Mouse (Mus musculus) embryonic facial prominence, embryonic 15.5 days (tissue): ENCODE data around the gene Numbl. TPM values are rescaled to one million over a fixed set of nuclear protein-coding genes. Genes with fewer than 3 reads are reported as not detected.

ENCODE experiments used
- ATAC-seq: fragments of 200-750 bp; cut with Nextera tagmentation; 2 replicates; pipeline ENCODE4 v1.8.0; 2017; ENCODE audit warnings: low read depth, moderate TSS enrichment; ENCODE audit not compliant: insufficient number of reproducible peaks, low FRiP score, low TSS enrichment
- H3K27ac ChIP-seq: fragments of 300-500 bp; sonication (generic); replicated peaks from 2 replicates; pipeline ENCODE4 v1.5.1; 2015; ENCODE audit warnings: mild to moderate bottlenecking, inconsistent platforms
- H3K27me3 ChIP-seq: fragments of 300-500 bp; sonication (generic); 2 replicates; pipeline ENCODE4 v1.6.1; 2015; ENCODE audit warnings: inconsistent platforms
- H3K36me3 ChIP-seq: fragments of 300-500 bp; sonication (generic); 2 replicates; pipeline ENCODE4 v1.6.1; 2015; ENCODE audit warnings: mild to moderate bottlenecking, inconsistent platforms
- H3K4me1 ChIP-seq: fragments of 300-500 bp; sonication (generic); 2 replicates; pipeline ENCODE4 v1.6.1; 2015; ENCODE audit warnings: inconsistent platforms
- H3K4me2 ChIP-seq: fragments of 300-500 bp; sonication (generic); replicated peaks from 2 replicates; pipeline ENCODE4 v1.6.1; 2015; ENCODE audit warnings: mild to moderate bottlenecking, inconsistent platforms
- H3K4me3 ChIP-seq: fragments of 300-500 bp; sonication (generic); replicated peaks from 2 replicates; pipeline ENCODE4 v1.5.1; 2015; ENCODE audit warnings: mild to moderate bottlenecking, inconsistent platforms
- H3K9ac ChIP-seq: fragments of 300-500 bp; sonication (generic); 2 replicates; pipeline ENCODE4 v1.6.1; 2015; ENCODE audit warnings: inconsistent platforms
- H3K9me3 ChIP-seq: fragments of 300-500 bp; sonication (generic); replicated peaks from 2 replicates; pipeline ENCODE4 v1.6.1; 2016; ENCODE audit warnings: inconsistent platforms
- whole genome bisulfite sequencing: fragments of 180-500 bp; shearing (Covaris S2); methylation state at CpG from one replicate; pipeline ENCODE4 v1.1.7; 2015; 5-methylcytosine and 5-hydroxymethylcytosine counted together
- polyA plus RNA-seq: library from polyadenylated mRNA; unstranded; fragments of >200 nt; fragmentation: Nextera tagmentation; extraction: Ambion mirVana; gene quantifications from 2 replicates; pipeline ENCODE4 v1.2.1, GENCODE M21; 2015

Gene Numbl
- 48.7 and 49.3 TPM in 2 replicates for polyA plus RNA-seq

- H3K27me3 ChIP-seq, result no peaks in the 10 kb centered on the region
- H3K9ac ChIP-seq, result peak within 1 kb of the TSS; percentile 79
- peak within 1 kb of the TSS; percentile 78 for H3K4me3 ChIP-seq
- H3K27ac ChIP-seq, result peak within 1 kb of the TSS; percentile 94
- under 1% methylated on average over 47 of the region's 47 CpGs for WGBS
- H3K36me3 ChIP-seq, result peaks cover 17% of the 10 kb centered on the region
- H3K4me1 ChIP-seq, result peaks cover 41% of the 10 kb centered on the region
- peak; percentile 81 for ATAC-seq
- peak within 1 kb of the TSS; percentile 80 for H3K4me2 ChIP-seq
- no peaks in the 10 kb centered on the region for H3K9me3 ChIP-seq
These were observed at the start of gene Numbl for GRCm38 (mm10) chr7:27258205-27258899. Gene Numbl, plus strand, starts transcription at chr7:27258433.

GRCm38 (mm10) chr7:27212626-27213025 lies 45.6 kb upstream of the Numbl start:
- Histone ChIP-seq H3K4me2 (no peak overlapping the region), H3K36me3 (peaks cover 83% of the 10 kb centered on the region), H3K27me3 (no peaks in the 10 kb centered on the region), H3K9me3 (no peaks in the 10 kb centered on the region), H3K4me1 (no peaks in the 10 kb centered on the region), H3K27ac (no peak overlapping the region), H3K9ac (no peak overlapping the region), H3K4me3 (no peak overlapping the region)
- WGBS, result 93% methylated on average over 2 of the region's 2 CpGs
- ATAC-seq, result no peak

GRCm38 (mm10) chr7:27218586-27218985 lies 39.6 kb upstream of the Numbl start:
- ATAC-seq, result no peak
- no peaks in the 10 kb centered on the region for H3K27me3 ChIP-seq
- peaks cover 52% of the 10 kb centered on the region for H3K36me3 ChIP-seq
- H3K4me3 ChIP-seq, result no peak overlapping the region
- no peak overlapping the region for H3K27ac ChIP-seq
- no peaks in the 10 kb centered on the region for H3K9me3 ChIP-seq
- WGBS, result 87% methylated on average over 7 of the region's 7 CpGs
- H3K4me2 ChIP-seq, result no peak overlapping the region
- H3K4me1 ChIP-seq, result peaks cover 6% of the 10 kb centered on the region; the same call in 1 of the 2 replicates
- H3K9ac ChIP-seq, result no peak overlapping the region

- 81% methylated on average over 11 of the region's 11 CpGs for WGBS
- Histone ChIP-seq H3K4me2 (no peak overlapping the region), H3K27me3 (no peaks in the 10 kb centered on the region), H3K4me1 (peaks cover 19% of the 10 kb centered on the region), H3K9ac (no peak overlapping the region), H3K27ac (no peak overlapping the region), H3K4me3 (no peak overlapping the region), H3K36me3 (peaks cover 43% of the 10 kb centered on the region), H3K9me3 (no peaks in the 10 kb centered on the region)
- ATAC-seq, result no peak
These were observed 38.3 kb upstream of the Numbl start for GRCm38 (mm10) chr7:27219937-27220336.

- Histone ChIP-seq H3K4me2 (no peak overlapping the region), H3K4me3 (no peak overlapping the region), H3K27me3 (no peaks in the 10 kb centered on the region), H3K27ac (no peak overlapping the region), H3K36me3 (peaks cover 34% of the 10 kb centered on the region), H3K9ac (no peak overlapping the region), H3K9me3 (no peaks in the 10 kb centered on the region), H3K4me1 (peaks cover 39% of the 10 kb centered on the region)
- ATAC-seq, result no peak
- 73% methylated on average over 6 of the region's 6 CpGs for WGBS
These were observed 36.3 kb upstream of the Numbl start for GRCm38 (mm10) chr7:27221939-27222338.

GRCm38 (mm10) chr7:27222538-27222937 lies 35.7 kb upstream of the Numbl start:
- ATAC-seq, result no peak
- H3K4me3 ChIP-seq, result no peak overlapping the region
- no peak overlapping the region for H3K4me2 ChIP-seq
- no peak overlapping the region for H3K27ac ChIP-seq
- WGBS, result 63% methylated on average over 1 of the region's 1 CpGs
- H3K27me3 ChIP-seq, result no peaks in the 10 kb centered on the region
- H3K4me1 ChIP-seq, result peaks cover 45% of the 10 kb centered on the region
- no peaks in the 10 kb centered on the region for H3K9me3 ChIP-seq
- peaks cover 29% of the 10 kb centered on the region for H3K36me3 ChIP-seq
- no peak overlapping the region for H3K9ac ChIP-seq

GRCm38 (mm10) chr7:27224877-27225575 lies 33.2 kb upstream of the Numbl start:
- 47% methylated on average over 11 of the region's 11 CpGs for WGBS
- Histone ChIP-seq H3K36me3 (peaks cover 8% of the 10 kb centered on the region; the same call in 1 of the 2 replicates), H3K4me3 (peak overlapping the region; percentile 97), H3K4me1 (peaks cover 55% of the 10 kb centered on the region), H3K4me2 (peak overlapping the region; percentile 80), H3K9me3 (no peaks in the 10 kb centered on the region), H3K27ac (peak overlapping the region; percentile 71), H3K27me3 (no peaks in the 10 kb centered on the region), H3K9ac (0 out of 2 replicates have a peak overlapping the region, but pooled peaks have one; percentile 18)
- peak; percentile 22 for ATAC-seq

- peak overlapping the region; percentile 80 for H3K4me2 ChIP-seq
- H3K9me3 ChIP-seq, result no peaks in the 10 kb centered on the region
- peak overlapping the region; percentile 73 for H3K9ac ChIP-seq
- peaks cover 3% of the 10 kb centered on the region; the same call in 1 of the 2 replicates for H3K36me3 ChIP-seq
- peaks cover 59% of the 10 kb centered on the region for H3K4me1 ChIP-seq
- peak overlapping the region; percentile 97 for H3K4me3 ChIP-seq
- no peak for ATAC-seq
- peak overlapping the region; percentile 95; the same call in 1 of the 2 replicates for H3K27ac ChIP-seq
- 34% methylated on average over 9 of the region's 9 CpGs for WGBS
- H3K27me3 ChIP-seq, result no peaks in the 10 kb centered on the region
These were observed 31.0 kb upstream of the Numbl start for GRCm38 (mm10) chr7:27227276-27227675.

GRCm38 (mm10) chr7:27227676-27228075 lies 30.6 kb upstream of the Numbl start:
- ATAC-seq, result no peak
- WGBS, result under 1% methylated on average over 10 of the region's 10 CpGs

GRCm38 (mm10) chr7:27228281-27228821 lies 29.9 kb upstream of the Numbl start, which contains the start of gene Itpkc:
Gene Itpkc, minus strand, starts transcription at chr7:27228661.
- under 1% methylated on average over 48 of the region's 49 CpGs for WGBS
- Histone ChIP-seq H3K4me1 (peaks cover 61% of the 10 kb centered on the region), H3K27ac (peak within 1 kb of the TSS; percentile 95), H3K36me3 (no peaks in the 10 kb centered on the region), H3K4me3 (peak within 1 kb of the TSS; percentile 97), H3K9me3 (no peaks in the 10 kb centered on the region), H3K4me2 (peak within 1 kb of the TSS; percentile 80), H3K9ac (peak within 1 kb of the TSS; percentile 73), H3K27me3 (no peaks in the 10 kb centered on the region)
- peak; percentile 86 for ATAC-seq

More at GRCm38 (mm10) chr7:27227676-27228075, 30.6 kb upstream of the Numbl start:
- Histone ChIP-seq H3K27me3 (no peaks in the 10 kb centered on the region), H3K36me3 (peaks cover 3% of the 10 kb centered on the region; the same call in 1 of the 2 replicates), H3K4me2 (peak overlapping the region; percentile 80), H3K27ac (peak overlapping the region; percentile 95), H3K9me3 (no peaks in the 10 kb centered on the region), H3K4me1 (peaks cover 63% of the 10 kb centered on the region), H3K9ac (peak overlapping the region; percentile 73), H3K4me3 (peak overlapping the region; percentile 97)

- no peaks in the 10 kb centered on the region for H3K27me3 ChIP-seq
- H3K27ac ChIP-seq, result peak overlapping the region; percentile 95
- no peak for ATAC-seq
These were observed 29.4 kb upstream of the Numbl start for GRCm38 (mm10) chr7:27228865-27229264.

More at GRCm38 (mm10) chr7:27228865-27229264, 29.4 kb upstream of the Numbl start:
- Histone ChIP-seq H3K4me2 (peak overlapping the region; percentile 80), H3K36me3 (no peaks in the 10 kb centered on the region), H3K9ac (peak overlapping the region; percentile 58), H3K4me3 (peak overlapping the region; percentile 97), H3K9me3 (no peaks in the 10 kb centered on the region), H3K4me1 (peaks cover 61% of the 10 kb centered on the region)
- WGBS, result 18% methylated on average over 6 of the region's 6 CpGs
